Mouse (Mus musculus): ENCODE results near the gene Hoxd1. TPM values are rescaled to one million over a fixed set of nuclear protein-coding genes. Genes with fewer than 3 reads are reported as not detected.

Hoxd1 gene
- polyA plus RNA-seq, 1 experiment = not detected

GRCm38 (mm10) chr2:74760146-74760545 lies 2.6 kb upstream of the Hoxd1 start:
- Histone ChIP-seq H3K9me3 (replicated peaks; ENCODE audit: control insufficient read depth, insufficient read depth, low read length, poor library complexity, severe bottlenecking) (no peaks in the 10 kb centered on the region), H3K27ac (ENCODE audit: insufficient read depth, low read length) (no peak overlapping the region), H3K4me1 (ENCODE audit: control insufficient read depth, insufficient read depth, low read length) (no peaks in the 10 kb centered on the region), H3K9ac (ENCODE audit: low read depth, poor library complexity, severe bottlenecking) (no peak overlapping the region), H3K36me3 (ENCODE audit: control insufficient read depth, insufficient read depth, low read length, poor library complexity, severe bottlenecking) (no peaks in the 10 kb centered on the region), H3K4me3 (ENCODE audit: low read depth, low read length) (no peak overlapping the region), H3K27me3 (ENCODE audit: control insufficient read depth, insufficient read depth, low read length, poor library complexity, severe bottlenecking) (peaks cover 34% of the 10 kb centered on the region)
- no peak for TF ChIP-seq CTCF (IDR thresholded peaks at IDR 0.05; ENCODE audit: low read depth, low read length)
- TF ChIP-seq POLR2A (IDR thresholded peaks at IDR 0.05; ENCODE audit: insufficient read depth, low read length) = no peak
- TF ChIP-seq EP300 (IDR thresholded peaks at IDR 0.05; ENCODE audit: insufficient read depth, low read depth, low read length) = no peak

- Histone ChIP-seq H3K4me1 (ENCODE audit: control insufficient read depth, insufficient read depth, low read length) (no peaks in the 10 kb centered on the region), H3K9ac (ENCODE audit: low read depth, poor library complexity, severe bottlenecking) (no peak overlapping the region), H3K27ac (ENCODE audit: insufficient read depth, low read length) (no peak overlapping the region), H3K4me3 (ENCODE audit: low read depth, low read length) (no peak overlapping the region), H3K27me3 (ENCODE audit: control insufficient read depth, insufficient read depth, low read length, poor library complexity, severe bottlenecking) (peaks cover 35% of the 10 kb centered on the region), H3K9me3 (replicated peaks; ENCODE audit: control insufficient read depth, insufficient read depth, low read length, poor library complexity, severe bottlenecking) (no peaks in the 10 kb centered on the region), H3K36me3 (ENCODE audit: control insufficient read depth, insufficient read depth, low read length, poor library complexity, severe bottlenecking) (no peaks in the 10 kb centered on the region)
- TF ChIP-seq CTCF (IDR thresholded peaks at IDR 0.05; ENCODE audit: low read depth, low read length) = no peak
- TF ChIP-seq POLR2A (IDR thresholded peaks at IDR 0.05; ENCODE audit: insufficient read depth, low read length) = no peak
- no peak for TF ChIP-seq EP300 (IDR thresholded peaks at IDR 0.05; ENCODE audit: insufficient read depth, low read depth, low read length)
These were observed 839 bp upstream of the Hoxd1 start for GRCm38 (mm10) chr2:74761941-74762340.

- H3K27me3 ChIP-seq (ENCODE audit: control insufficient read depth, insufficient read depth, low read length, poor library complexity, severe bottlenecking) = peaks cover 34% of the 10 kb centered on the region
- H3K9ac ChIP-seq (ENCODE audit: low read depth, poor library complexity, severe bottlenecking) = peak overlapping the region; percentile 36
- no peak overlapping the region for H3K27ac ChIP-seq (ENCODE audit: insufficient read depth, low read length)
These were observed 510 bp downstream of the Hoxd1 start for GRCm38 (mm10) chr2:74763245-74763735.

GRCm38 (mm10) chr2:74763976-74764375 lies 1.2 kb downstream of the Hoxd1 start:
- Histone ChIP-seq H3K36me3 (ENCODE audit: control insufficient read depth, insufficient read depth, low read length, poor library complexity, severe bottlenecking) (no peaks in the 10 kb centered on the region), H3K4me3 (ENCODE audit: low read depth, low read length) (no peak overlapping the region), H3K4me1 (ENCODE audit: control insufficient read depth, insufficient read depth, low read length) (no peaks in the 10 kb centered on the region), H3K9me3 (replicated peaks; ENCODE audit: control insufficient read depth, insufficient read depth, low read length, poor library complexity, severe bottlenecking) (no peaks in the 10 kb centered on the region), H3K27me3 (ENCODE audit: control insufficient read depth, insufficient read depth, low read length, poor library complexity, severe bottlenecking) (peaks cover 34% of the 10 kb centered on the region), H3K9ac (ENCODE audit: low read depth, poor library complexity, severe bottlenecking) (peak overlapping the region; percentile 36; the same call in 1 of the 2 replicates), H3K27ac (ENCODE audit: insufficient read depth, low read length) (no peak overlapping the region)
- TF ChIP-seq POLR2A (IDR thresholded peaks at IDR 0.05; ENCODE audit: insufficient read depth, low read length) (no peak), CTCF (IDR thresholded peaks at IDR 0.05; ENCODE audit: low read depth, low read length) (no peak), EP300 (IDR thresholded peaks at IDR 0.05; ENCODE audit: insufficient read depth, low read depth, low read length) (no peak)

More at GRCm38 (mm10) chr2:74763245-74763735, 510 bp downstream of the Hoxd1 start:
- no peaks in the 10 kb centered on the region for H3K9me3 ChIP-seq (replicated peaks; ENCODE audit: control insufficient read depth, insufficient read depth, low read length, poor library complexity, severe bottlenecking)
- H3K4me3 ChIP-seq (ENCODE audit: low read depth, low read length) = peak overlapping the region; percentile 52
- no peaks in the 10 kb centered on the region for H3K36me3 ChIP-seq (ENCODE audit: control insufficient read depth, insufficient read depth, low read length, poor library complexity, severe bottlenecking)
- TF ChIP-seq CTCF (IDR thresholded peaks at IDR 0.05; ENCODE audit: low read depth, low read length) = no peak
- no peak for TF ChIP-seq EP300 (IDR thresholded peaks at IDR 0.05; ENCODE audit: insufficient read depth, low read depth, low read length)
- TF ChIP-seq POLR2A (IDR thresholded peaks at IDR 0.05; ENCODE audit: insufficient read depth, low read length) = no peak
- H3K4me1 ChIP-seq (ENCODE audit: control insufficient read depth, insufficient read depth, low read length) = no peaks in the 10 kb centered on the region

GRCm38 (mm10) chr2:74774359-74774758 lies 11.6 kb downstream of the Hoxd1 start:
- Histone ChIP-seq H3K9me3 (replicated peaks; ENCODE audit: control insufficient read depth, insufficient read depth, low read length, poor library complexity, severe bottlenecking) (no peaks in the 10 kb centered on the region), H3K27me3 (ENCODE audit: control insufficient read depth, insufficient read depth, low read length, poor library complexity, severe bottlenecking) (no peaks in the 10 kb centered on the region; the same call in 1 of the 2 replicates), H3K9ac (ENCODE audit: low read depth, poor library complexity, severe bottlenecking) (no peak overlapping the region), H3K4me3 (ENCODE audit: low read depth, low read length) (no peak overlapping the region), H3K36me3 (ENCODE audit: control insufficient read depth, insufficient read depth, low read length, poor library complexity, severe bottlenecking) (no peaks in the 10 kb centered on the region), H3K27ac (ENCODE audit: insufficient read depth, low read length) (no peak overlapping the region), H3K4me1 (ENCODE audit: control insufficient read depth, insufficient read depth, low read length) (no peaks in the 10 kb centered on the region)
- TF ChIP-seq CTCF (IDR thresholded peaks at IDR 0.05; ENCODE audit: low read depth, low read length) = no peak
- TF ChIP-seq EP300 (IDR thresholded peaks at IDR 0.05; ENCODE audit: insufficient read depth, low read depth, low read length) = no peak
- no peak for TF ChIP-seq POLR2A (IDR thresholded peaks at IDR 0.05; ENCODE audit: insufficient read depth, low read length)

GRCm38 (mm10) chr2:74777536-74778275 lies 14.9 kb downstream of the Hoxd1 start:
- TF ChIP-seq POLR2A (IDR thresholded peaks at IDR 0.05; ENCODE audit: insufficient read depth, low read length) (no peak), CTCF (IDR thresholded peaks at IDR 0.05; ENCODE audit: low read depth, low read length) (no peak), EP300 (IDR thresholded peaks at IDR 0.05; ENCODE audit: insufficient read depth, low read depth, low read length) (no peak)
- H3K27ac ChIP-seq (ENCODE audit: insufficient read depth, low read length) = no peak overlapping the region
- H3K4me1 ChIP-seq (ENCODE audit: control insufficient read depth, insufficient read depth, low read length) = no peaks in the 10 kb centered on the region
- H3K4me3 ChIP-seq (ENCODE audit: low read depth, low read length) = no peak overlapping the region
- no peak overlapping the region for H3K9ac ChIP-seq (ENCODE audit: low read depth, poor library complexity, severe bottlenecking)
- no peaks in the 10 kb centered on the region for H3K9me3 ChIP-seq (replicated peaks; ENCODE audit: control insufficient read depth, insufficient read depth, low read length, poor library complexity, severe bottlenecking)
- no peaks in the 10 kb centered on the region for H3K27me3 ChIP-seq (ENCODE audit: control insufficient read depth, insufficient read depth, low read length, poor library complexity, severe bottlenecking)
- no peaks in the 10 kb centered on the region for H3K36me3 ChIP-seq (ENCODE audit: control insufficient read depth, insufficient read depth, low read length, poor library complexity, severe bottlenecking)

All from ES-Bruce4 (cell line).